Mouse (Mus musculus): Measurements from ENCODE around the gene Nrbf2.

DNA sequence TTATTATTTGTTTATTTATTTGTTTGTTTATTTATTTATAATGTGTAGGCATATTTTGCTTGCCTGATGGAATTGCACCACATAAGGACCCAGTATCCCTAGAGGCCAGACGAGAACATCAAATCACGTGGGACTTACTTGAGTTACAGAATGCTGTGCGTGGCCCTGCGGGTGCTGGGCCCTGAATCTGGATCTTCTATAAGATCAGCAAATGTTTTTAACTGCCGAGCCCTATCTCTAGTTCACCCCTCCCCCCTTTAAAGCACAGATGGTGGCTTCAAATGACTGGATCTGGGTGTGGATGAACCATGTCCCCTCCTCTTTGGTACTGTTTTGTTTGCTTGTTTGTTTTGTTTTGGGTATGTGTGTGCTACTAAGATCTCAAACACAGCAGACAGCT lies 10.2 kb upstream of the Nrbf2 start:
- TF ChIP-seq CTCF (IDR thresholded peaks at IDR 0.05; ENCODE audit: insufficient read depth, low read length) (no peak), POLR2A (IDR thresholded peaks at IDR 0.05; ENCODE audit: borderline replicate concordance, extremely low read depth, low read depth, low read length) (no peak)

Measured in lung, adult 2 months (tissue).